Mouse (Mus musculus) kidney, adult 2 months (tissue): ENCODE data around the gene Man1a. TPM values are rescaled to one million over a fixed set of nuclear protein-coding genes. Genes with fewer than 3 reads are reported as not detected.

Experiments
- DNase-seq: peaks from one replicate; pipeline ENCODE4 v3.0.0; 2021
- H3K27ac ChIP-seq: fragments of 200-500 bp; 2 replicates; pipeline ENCODE4 v1.5.1; 2012; ENCODE audit warnings: low read depth, low read length, control low read depth, inconsistent platforms; ENCODE audit not compliant: insufficient read depth
- H3K27me3 ChIP-seq: fragments of 200-500 bp; replicated peaks from 2 replicates; pipeline ENCODE4 v1.6.1; 2012; ENCODE audit warnings: mild to moderate bottlenecking, moderate library complexity, low read length, inconsistent platforms; ENCODE audit not compliant: control insufficient read depth, insufficient read depth
- H3K36me3 ChIP-seq: fragments of 200-500 bp; 2 replicates; pipeline ENCODE4 v1.6.1; 2012; ENCODE audit warnings: mild to moderate bottlenecking, moderate library complexity, low read length, inconsistent platforms; ENCODE audit not compliant: control insufficient read depth, insufficient read depth
- H3K4me1 ChIP-seq: fragments of 200-500 bp; 2 replicates; pipeline ENCODE4 v1.6.1; 2011; ENCODE audit warnings: low read length; ENCODE audit not compliant: control insufficient read depth, insufficient read depth
- H3K4me3 ChIP-seq: fragments of 200-500 bp; 2 replicates; pipeline ENCODE4 v1.5.1; 2011; ENCODE audit warnings: mild to moderate bottlenecking, low read depth, low read length, control low read depth; ENCODE audit not compliant: insufficient read depth
- CTCF ChIP-seq: fragments of 200-500 bp; conservative IDR thresholded peaks from 2 replicates; pipeline ENCODE4 v1.5.1; 2011; ENCODE audit warnings: low read depth, mild to moderate bottlenecking, control low read depth, low read length, moderate library complexity, mixed read lengths; ENCODE audit not compliant: insufficient read depth, insufficient read length
- POLR2A ChIP-seq: fragments of 200-500 bp; IDR thresholded peaks from one replicate; pipeline ENCODE4 v1.6.1; 2011; ENCODE audit warnings: low read depth, low read length, control low read depth
- WGBS: fragments of 180-500 bp; shearing (Covaris S2); methylation state at CpG from one replicate; pipeline ENCODE4 v1.1.7; 2018; 5-methylcytosine and 5-hydroxymethylcytosine counted together
- polyA plus RNA-seq: library from polyadenylated mRNA; depleted of rRNA; stranded (reverse); fragments of >200 nt; gene quantifications from 2 replicates; pipeline ENCODE4 v1.2.3, GENCODE M21; 2012

Gene Man1a
- polyA plus RNA-seq, 1 experiment: 33.4 TPM

- 63% methylated on average over 5 of the region's 5 CpGs for WGBS
Observed at GRCm38 (mm10) chr10:54017904-54018454, 58.4 kb downstream of the Man1a start.

GRCm38 (mm10) chr10:54014116-54014758, 62.2 kb downstream of the Man1a start:
- Histone ChIP-seq H3K4me3 (no peak overlapping the region), H3K27me3 (no peaks in the 10 kb centered on the region), H3K27ac (no peak overlapping the region), H3K4me1 (no peaks in the 10 kb centered on the region; the same call in 1 of the 2 replicates), H3K36me3 (no peaks in the 10 kb centered on the region)
- WGBS: 82% methylated on average over 15 of the region's 15 CpGs
- TF ChIP-seq CTCF (no peak), POLR2A (no peak)
- DNase-seq: no peak

More at GRCm38 (mm10) chr10:54017904-54018454, 58.4 kb downstream of the Man1a start:
- DNase-seq: no peak
- H3K4me3 ChIP-seq: no peak overlapping the region
- no peaks in the 10 kb centered on the region; the same call in 1 of the 2 replicates for H3K4me1 ChIP-seq
- H3K27ac ChIP-seq: no peak overlapping the region
- H3K36me3 ChIP-seq: no peaks in the 10 kb centered on the region
- TF ChIP-seq CTCF (no peak), POLR2A (no peak)
- no peaks in the 10 kb centered on the region for H3K27me3 ChIP-seq

GRCm38 (mm10) chr10:54013143-54013791, 63.1 kb downstream of the Man1a start:
- Histone ChIP-seq H3K36me3 (no peaks in the 10 kb centered on the region), H3K4me1 (no peaks in the 10 kb centered on the region; the same call in 1 of the 2 replicates), H3K4me3 (no peak overlapping the region), H3K27me3 (no peaks in the 10 kb centered on the region), H3K27ac (no peak overlapping the region)
- TF ChIP-seq POLR2A (no peak), CTCF (no peak)
- peak; percentile 5 for DNase-seq
- WGBS: 56% methylated on average over 11 of the region's 11 CpGs

GRCm38 (mm10) chr10:54009154-54009553, 67.3 kb downstream of the Man1a start:
- TF ChIP-seq POLR2A: no peak
- no peak for TF ChIP-seq CTCF
- H3K27ac ChIP-seq: no peak overlapping the region
- H3K4me3 ChIP-seq: no peak overlapping the region
- H3K27me3 ChIP-seq: no peaks in the 10 kb centered on the region
- DNase-seq: no peak
- no peaks in the 10 kb centered on the region; the same call in 1 of the 2 replicates for H3K4me1 ChIP-seq
- no peaks in the 10 kb centered on the region for H3K36me3 ChIP-seq
- WGBS: 67% methylated on average over 6 of the region's 6 CpGs

DNA sequence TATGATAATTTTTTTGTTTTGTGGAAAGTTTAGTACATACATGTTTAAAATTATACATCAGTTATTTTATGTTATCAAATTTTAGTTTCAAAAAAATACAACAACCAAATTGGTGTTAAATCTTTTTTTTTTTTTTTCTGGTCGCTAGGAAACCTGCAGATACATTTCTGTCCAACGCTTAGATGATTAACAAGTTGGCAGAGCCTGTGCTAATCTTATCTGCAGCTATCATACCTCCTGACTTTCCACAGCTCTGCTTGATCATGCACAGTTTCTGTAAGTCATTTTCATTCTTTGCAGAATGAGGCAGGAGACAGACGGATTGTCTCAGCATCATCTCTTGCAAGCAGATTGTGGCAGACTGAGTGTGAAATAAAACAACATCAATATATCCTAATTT, 69.5 kb downstream of the Man1a start:
- no peak for DNase-seq
- H3K36me3 ChIP-seq: no peaks in the 10 kb centered on the region
- 82% methylated on average over 3 of the region's 3 CpGs for WGBS
- TF ChIP-seq CTCF (no peak), POLR2A (no peak)
- H3K27ac ChIP-seq: no peak overlapping the region
- H3K27me3 ChIP-seq: no peaks in the 10 kb centered on the region
- H3K4me3 ChIP-seq: no peak overlapping the region
- no peaks in the 10 kb centered on the region for H3K4me1 ChIP-seq

GRCm38 (mm10) chr10:54005847-54006246, 70.6 kb downstream of the Man1a start:
- no peak for DNase-seq
- Histone ChIP-seq H3K4me1 (no peaks in the 10 kb centered on the region), H3K27ac (no peak overlapping the region), H3K36me3 (no peaks in the 10 kb centered on the region), H3K4me3 (no peak overlapping the region), H3K27me3 (no peaks in the 10 kb centered on the region)
- WGBS: 81% methylated on average over 2 of the region's 2 CpGs
- no peak for TF ChIP-seq POLR2A

GRCm38 (mm10) chr10:54002936-54003335, 73.5 kb downstream of the Man1a start:
- Histone ChIP-seq H3K4me3 (no peak overlapping the region), H3K27me3 (no peaks in the 10 kb centered on the region), H3K36me3 (no peaks in the 10 kb centered on the region), H3K27ac (no peak overlapping the region), H3K4me1 (no peaks in the 10 kb centered on the region)
- TF ChIP-seq CTCF (no peak), POLR2A (no peak)
- DNase-seq: no peak
- WGBS: 64% methylated on average over 2 of the region's 2 CpGs
